Mouse (Mus musculus): Measurements from ENCODE around the gene Intu. TPM values are rescaled to one million over a fixed set of nuclear protein-coding genes. Genes with fewer than 3 reads are reported as not detected.
A peak's percentile ranks its signal among the peaks of the same experiment; 100 is the strongest.

The Intu gene
- 1.6 and 3.2 TPM in 2 replicates for total RNA-seq (2014; fragmentation: Nextera tagmentation)
- 2.5 and 4.6 TPM in 2 replicates for total RNA-seq (2017)

GRCm38 (mm10) chr3:40531286-40532141 lies at the start of gene Intu:
Gene Intu (plus strand): TSS chr3:40531286.
- ATAC-seq (replicated peaks; ENCODE audit: poor library complexity, severe bottlenecking): peak; percentile 77

- no peak for ATAC-seq (replicated peaks; ENCODE audit: poor library complexity, severe bottlenecking)
Observed at GRCm38 (mm10) chr3:40483221-40483654, 47.8 kb upstream of the Intu start.

GRCm38 (mm10) chr3:40487381-40487780 lies 43.7 kb upstream of the Intu start:
- ATAC-seq (replicated peaks; ENCODE audit: poor library complexity, severe bottlenecking): no peak

GRCm38 (mm10) chr3:40491742-40492141 lies 39.3 kb upstream of the Intu start:
- no peak; the same call in 1 of the 2 replicates for ATAC-seq (replicated peaks; ENCODE audit: poor library complexity, severe bottlenecking)

- no peak for ATAC-seq (replicated peaks; ENCODE audit: poor library complexity, severe bottlenecking)
Observed at GRCm38 (mm10) chr3:40498898-40499297, 32.2 kb upstream of the Intu start.

GRCm38 (mm10) chr3:40500157-40500808 lies 30.8 kb upstream of the Intu start:
- peak; percentile 95 for ATAC-seq (replicated peaks; ENCODE audit: poor library complexity, severe bottlenecking)

GRCm38 (mm10) chr3:40504377-40504776 lies 26.7 kb upstream of the Intu start:
- ATAC-seq (replicated peaks; ENCODE audit: poor library complexity, severe bottlenecking): no peak

- no peak for ATAC-seq (replicated peaks; ENCODE audit: poor library complexity, severe bottlenecking)
Observed at GRCm38 (mm10) chr3:40505451-40506014, 25.6 kb upstream of the Intu start.

- no peak for ATAC-seq (replicated peaks; ENCODE audit: poor library complexity, severe bottlenecking)
Observed at GRCm38 (mm10) chr3:40508927-40509576, 22.0 kb upstream of the Intu start.

- ATAC-seq (replicated peaks; ENCODE audit: poor library complexity, severe bottlenecking): peak; percentile 74
Observed at GRCm38 (mm10) chr3:40510567-40510966, 20.5 kb upstream of the Intu start.

GRCm38 (mm10) chr3:40512936-40513829 lies 17.9 kb upstream of the Intu start:
- ATAC-seq (replicated peaks; ENCODE audit: poor library complexity, severe bottlenecking): no peak

- ATAC-seq (replicated peaks; ENCODE audit: poor library complexity, severe bottlenecking): peak; percentile 58; the same call in 1 of the 2 replicates
Observed at GRCm38 (mm10) chr3:40518240-40518639, 12.8 kb upstream of the Intu start.

- no peak for ATAC-seq (replicated peaks; ENCODE audit: poor library complexity, severe bottlenecking)
Observed at GRCm38 (mm10) chr3:40519555-40519954, 11.5 kb upstream of the Intu start.

- ATAC-seq (replicated peaks; ENCODE audit: poor library complexity, severe bottlenecking): no peak
Observed at GRCm38 (mm10) chr3:40520567-40520966, 10.5 kb upstream of the Intu start.

GRCm38 (mm10) chr3:40522446-40522845 lies 8.6 kb upstream of the Intu start:
- 0 out of 2 replicates have a peak, but pooled peaks have one; percentile 4 for ATAC-seq (replicated peaks; ENCODE audit: poor library complexity, severe bottlenecking)

- ATAC-seq (replicated peaks; ENCODE audit: poor library complexity, severe bottlenecking): peak; percentile 33
Observed at GRCm38 (mm10) chr3:40522846-40523245, 8.2 kb upstream of the Intu start.

- ATAC-seq (replicated peaks; ENCODE audit: poor library complexity, severe bottlenecking): peak; percentile 66
Observed at GRCm38 (mm10) chr3:40523371-40523783, 7.7 kb upstream of the Intu start.

GRCm38 (mm10) chr3:40524841-40525240 lies 6.2 kb upstream of the Intu start:
- no peak for ATAC-seq (replicated peaks; ENCODE audit: poor library complexity, severe bottlenecking)

- peak; percentile 55 for ATAC-seq (replicated peaks; ENCODE audit: poor library complexity, severe bottlenecking)
Observed at GRCm38 (mm10) chr3:40525341-40525740, 5.7 kb upstream of the Intu start.

All from granulocyte monocyte progenitor cell, adult 5-6 weeks (primary cell).